Mouse (Mus musculus) forebrain, postnatal 0 days (tissue): ENCODE measurements at regions not wholly inside any gene's neighbourhood (a gene's known extent, or its start where the extent isn't known, plus 50 kb on each side); places are given as distances from the start of the nearest gene placed in this dataset.
A peak's percentile ranks its signal among the peaks of the same experiment; 100 is the strongest.

Experiments used
- ATAC-seq: fragments of 200-750 bp; cut with Nextera tagmentation; 2 replicates; pipeline ENCODE4 v1.8.0; 2017; ENCODE audit warnings: mild to moderate bottlenecking, moderate library complexity
- DNase-seq: peaks from one replicate; pipeline ENCODE4 v3.0.0-alpha.2; 2015
- H3K27ac ChIP-seq: fragments of 300-500 bp; sonication (generic); 2 replicates; pipeline ENCODE4 v1.5.1; 2014; ENCODE audit warnings: low read depth, mild to moderate bottlenecking, antibody characterized with exemption, low read length, moderate library complexity, mixed read lengths
- H3K27me3 ChIP-seq: fragments of 300-500 bp; sonication (generic); 2 replicates; pipeline ENCODE4 v1.6.1; 2014; ENCODE audit warnings: mild to moderate bottlenecking, low read length, mixed read lengths; ENCODE audit not compliant: insufficient read depth
- H3K36me3 ChIP-seq: fragments of 300-500 bp; sonication (generic); 2 replicates; pipeline ENCODE4 v1.6.1; 2014; ENCODE audit warnings: mild to moderate bottlenecking, moderate library complexity; ENCODE audit not compliant: insufficient read depth
- H3K4me1 ChIP-seq: fragments of 300-500 bp; sonication (generic); 2 replicates; pipeline ENCODE4 v1.6.1; 2014; ENCODE audit warnings: antibody characterized with exemption; ENCODE audit not compliant: insufficient read depth
- H3K4me2 ChIP-seq: fragments of 300-500 bp; sonication (generic); 2 replicates; pipeline ENCODE4 v1.6.1; 2014; ENCODE audit warnings: low read depth, mild to moderate bottlenecking, moderate library complexity
- H3K4me3 ChIP-seq: fragments of 300-500 bp; sonication (generic); 2 replicates; pipeline ENCODE4 v1.5.1; 2014; ENCODE audit warnings: low read depth, low read length, mixed read lengths
- H3K9ac ChIP-seq: fragments of 300-500 bp; sonication (generic); 2 replicates; pipeline ENCODE4 v1.6.1; 2014; ENCODE audit warnings: mild to moderate bottlenecking
- H3K9me3 ChIP-seq: fragments of 300-500 bp; sonication (generic); 2 replicates; pipeline ENCODE4 v1.6.1; 2016; ENCODE audit warnings: low read length
- CTCF ChIP-seq: sonication (generic); IDR thresholded peaks from 2 replicates; pipeline ENCODE4 v1.5.1; 2016; ENCODE audit warnings: antibody characterized with exemption, control low read depth, low read depth
- WGBS: fragments of 180-500 bp; shearing (Covaris S2); extraction: QIAGEN DNeasy Blood & Tissue Kit; methylation state at CpG from one replicate; pipeline ENCODE4 v1.1.7; 2014; 5-methylcytosine and 5-hydroxymethylcytosine counted together

- ATAC-seq (no peak), DNase-seq (no peak)
- H3K4me2 ChIP-seq = no peak overlapping the region
- no peak overlapping the region for H3K9ac ChIP-seq
- no peaks in the 10 kb centered on the region for H3K4me1 ChIP-seq
- 59% methylated on average over 2 of the region's 2 CpGs for WGBS
- H3K36me3 ChIP-seq = no peaks in the 10 kb centered on the region
- H3K4me3 ChIP-seq = no peak overlapping the region
- H3K9me3 ChIP-seq = no peaks in the 10 kb centered on the region
- TF ChIP-seq CTCF = no peak
- no peak overlapping the region for H3K27ac ChIP-seq
- H3K27me3 ChIP-seq = no peaks in the 10 kb centered on the region
These were observed 338.2 kb upstream of the Sel1l start for GRCm38 (mm10) chr12:92187133-92187482.

- H3K4me3 ChIP-seq = no peak overlapping the region
- no peak overlapping the region for H3K27ac ChIP-seq
- no peak for DNase-seq
- 62% methylated on average over 6 of the region's 6 CpGs for WGBS
- no peaks in the 10 kb centered on the region for H3K9me3 ChIP-seq
- no peaks in the 10 kb centered on the region for H3K36me3 ChIP-seq
- ATAC-seq = no peak
- no peak for TF ChIP-seq CTCF
- H3K4me1 ChIP-seq = no peaks in the 10 kb centered on the region
- no peaks in the 10 kb centered on the region for H3K27me3 ChIP-seq
- H3K9ac ChIP-seq = no peak overlapping the region
- H3K4me2 ChIP-seq = no peak overlapping the region
These were observed 337.6 kb upstream of the Sel1l start for GRCm38 (mm10) chr12:92186448-92187132.

GRCm38 (mm10) chr12:92179292-92179691, 330.3 kb upstream of the Sel1l start:
- TF ChIP-seq CTCF = no peak
- Histone ChIP-seq H3K36me3 (no peaks in the 10 kb centered on the region), H3K27me3 (no peaks in the 10 kb centered on the region), H3K4me2 (no peak overlapping the region), H3K9ac (no peak overlapping the region), H3K4me1 (no peaks in the 10 kb centered on the region), H3K9me3 (no peaks in the 10 kb centered on the region), H3K4me3 (no peak overlapping the region), H3K27ac (no peak overlapping the region)
- ATAC-seq = no peak
- WGBS = 56% methylated on average over 5 of the region's 5 CpGs
- DNase-seq = no peak

- peaks cover 10% of the 10 kb centered on the region; the same call in 1 of the 2 replicates for H3K4me1 ChIP-seq
- no peak overlapping the region for H3K4me2 ChIP-seq
- H3K4me3 ChIP-seq = no peak overlapping the region
- H3K9ac ChIP-seq = no peak overlapping the region
- H3K36me3 ChIP-seq = no peaks in the 10 kb centered on the region
- H3K27ac ChIP-seq = no peak overlapping the region
- H3K27me3 ChIP-seq = no peaks in the 10 kb centered on the region
- H3K9me3 ChIP-seq = no peaks in the 10 kb centered on the region
- ATAC-seq = no peak
- no peak for TF ChIP-seq CTCF
- DNase-seq = no peak
These were observed 307.8 kb upstream of the Sel1l start for GRCm38 (mm10) chr12:92156726-92157125.

GRCm38 (mm10) chr12:92152922-92153235, 303.9 kb upstream of the Sel1l start:
- DNase-seq = no peak
- Histone ChIP-seq H3K27ac (no peak overlapping the region), H3K9me3 (no peaks in the 10 kb centered on the region), H3K4me3 (no peak overlapping the region), H3K36me3 (no peaks in the 10 kb centered on the region), H3K9ac (no peak overlapping the region), H3K27me3 (no peaks in the 10 kb centered on the region), H3K4me1 (peaks cover 10% of the 10 kb centered on the region; the same call in 1 of the 2 replicates), H3K4me2 (no peak overlapping the region)
- TF ChIP-seq CTCF = no peak
- WGBS = 51% methylated on average over 2 of the region's 2 CpGs
- no peak for ATAC-seq

GRCm38 (mm10) chr12:92152043-92152921, 303.3 kb upstream of the Sel1l start:
- Histone ChIP-seq H3K4me2 (no peak overlapping the region), H3K9me3 (no peaks in the 10 kb centered on the region), H3K27ac (peak overlapping the region; percentile 59; the same call in 1 of the 2 replicates), H3K4me3 (no peak overlapping the region), H3K27me3 (no peaks in the 10 kb centered on the region), H3K9ac (no peak overlapping the region), H3K4me1 (peaks cover 10% of the 10 kb centered on the region; the same call in 1 of the 2 replicates), H3K36me3 (no peaks in the 10 kb centered on the region)
- ATAC-seq (peak; percentile 83), DNase-seq (peak; percentile 46)
- TF ChIP-seq CTCF = no peak
- 24% methylated on average over 4 of the region's 4 CpGs for WGBS

- WGBS = 74% methylated on average over 4 of the region's 4 CpGs
- no peak for DNase-seq
- H3K4me3 ChIP-seq = no peak overlapping the region
- no peak overlapping the region for H3K9ac ChIP-seq
- H3K9me3 ChIP-seq = no peaks in the 10 kb centered on the region
- H3K27ac ChIP-seq = no peak overlapping the region
- no peaks in the 10 kb centered on the region for H3K27me3 ChIP-seq
- TF ChIP-seq CTCF = no peak
- ATAC-seq = no peak
- no peaks in the 10 kb centered on the region for H3K36me3 ChIP-seq
- no peak overlapping the region for H3K4me2 ChIP-seq
- no peaks in the 10 kb centered on the region for H3K4me1 ChIP-seq
These were observed 288.6 kb upstream of the Sel1l start for GRCm38 (mm10) chr12:92137539-92137938.
